Mouse (Mus musculus) testis, adult 2 months (tissue): ENCODE data around the gene Dock10.

Source experiments
- CTCF ChIP-seq: fragments of 200-500 bp; IDR thresholded peaks from 2 replicates; pipeline ENCODE4 v1.5.1; 2012; ENCODE audit warnings: low read depth, mild to moderate bottlenecking, inconsistent platforms, low read length, moderate library complexity; ENCODE audit not compliant: control insufficient read depth, insufficient read depth, insufficient replicate concordance
- POLR2A ChIP-seq: fragments of 200-500 bp; IDR thresholded peaks from 2 replicates; pipeline ENCODE4 v1.6.1; 2012; ENCODE audit warnings: low read depth, mild to moderate bottlenecking, inconsistent platforms, low read length, moderate library complexity; ENCODE audit not compliant: control insufficient read depth

DNA sequence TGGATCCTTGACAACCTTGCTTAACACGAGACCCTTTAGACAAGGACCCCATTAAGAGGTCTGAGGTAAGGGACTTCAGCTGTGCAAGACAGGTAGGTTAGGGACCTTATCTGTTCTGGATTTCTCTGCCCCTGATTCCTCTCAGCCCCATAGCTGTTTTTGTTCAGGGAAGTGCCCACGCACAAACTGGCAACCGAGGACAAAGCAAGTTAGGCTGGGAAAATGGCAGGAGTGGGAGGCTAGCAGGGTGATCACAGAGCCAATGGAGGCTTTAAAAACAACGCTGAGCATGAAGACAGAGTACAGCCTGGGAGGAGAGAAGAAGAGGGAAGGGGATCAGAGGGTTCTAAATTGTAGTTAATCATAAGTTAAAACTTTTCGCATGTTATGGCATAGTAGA is 141.7 kb downstream of the Dock10 start:
- TF ChIP-seq CTCF: no peak
- no peak for TF ChIP-seq POLR2A
